Mouse (Mus musculus) embryonic fibroblast, embryonic 13.5 days (primary cell): ENCODE results near the gene Hexa. TPM values are rescaled to one million over a fixed set of nuclear protein-coding genes. Genes with fewer than 3 reads are reported as not detected.

ENCODE experiments used
- H3K27ac ChIP-seq: 2 replicates; pipeline ENCODE4 v1.5.1; 2012; ENCODE audit warnings: low read length, control low read depth, inconsistent platforms; ENCODE audit not compliant: insufficient read depth
- H3K4me1 ChIP-seq: 2 replicates; pipeline ENCODE4 v1.6.1; 2011; ENCODE audit warnings: low read length; ENCODE audit not compliant: control insufficient read depth, insufficient read depth
- H3K4me3 ChIP-seq: 2 replicates; pipeline ENCODE4 v1.5.1; 2011; ENCODE audit warnings: mild to moderate bottlenecking, control low read depth, low read length; ENCODE audit not compliant: insufficient read depth
- CTCF ChIP-seq: IDR thresholded peaks from 2 replicates; pipeline ENCODE4 v1.5.1; 2011; ENCODE audit warnings: mild to moderate bottlenecking, control low read depth, low read length, moderate library complexity, borderline replicate concordance; ENCODE audit not compliant: insufficient read depth
- POLR2A ChIP-seq: IDR thresholded peaks from 2 replicates; pipeline ENCODE4 v1.6.1; 2011; ENCODE audit warnings: low read depth, mild to moderate bottlenecking, control low read depth, low read length, moderate library complexity
- polyA plus RNA-seq: library from polyadenylated mRNA; stranded (reverse); fragments of >200 nt; gene quantifications from 2 replicates; pipeline ENCODE4 v1.2.4, GENCODE M21; 2011; ENCODE audit warnings: low read depth; ENCODE audit not compliant: missing spikeins, insufficient read length

Gene Hexa
- polyA plus RNA-seq, 1 experiment: 144 TPM

GRCm38 (mm10) chr9:59528274-59528673, 11.1 kb upstream of the Hexa start:
- H3K4me1 ChIP-seq: 0 out of 2 replicates have a peak, but pooled peaks cover 3% of the 10 kb centered on the region
- H3K27ac ChIP-seq: no peak overlapping the region
- TF ChIP-seq CTCF (no peak), POLR2A (no peak)
- H3K4me3 ChIP-seq: no peak overlapping the region

DNA sequence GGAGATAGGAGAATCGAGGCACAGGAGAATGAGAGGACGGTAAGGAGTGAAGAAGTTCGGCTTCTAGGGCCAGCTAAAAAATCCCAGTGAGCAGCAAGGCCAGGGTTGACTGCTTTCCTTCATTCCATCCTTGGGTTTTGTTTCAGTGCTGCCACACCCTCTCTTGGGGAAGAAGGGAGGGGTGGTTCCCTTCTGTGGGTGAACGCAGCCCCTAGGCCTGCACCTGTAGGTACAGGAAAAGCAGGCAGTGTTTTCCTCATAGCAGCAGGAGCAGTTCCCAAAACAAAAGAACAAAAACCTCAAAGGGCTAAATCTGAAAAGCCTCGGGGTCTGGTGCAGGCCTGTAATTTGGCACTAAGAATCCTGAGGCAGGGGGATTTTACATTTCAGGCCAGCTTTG, 7.7 kb upstream of the Hexa start:
- Histone ChIP-seq H3K4me3 (no peak overlapping the region), H3K27ac (no peak overlapping the region), H3K4me1 (0 out of 2 replicates have a peak, but pooled peaks cover 3% of the 10 kb centered on the region)
- TF ChIP-seq POLR2A: no peak
- TF ChIP-seq CTCF: no peak

DNA sequence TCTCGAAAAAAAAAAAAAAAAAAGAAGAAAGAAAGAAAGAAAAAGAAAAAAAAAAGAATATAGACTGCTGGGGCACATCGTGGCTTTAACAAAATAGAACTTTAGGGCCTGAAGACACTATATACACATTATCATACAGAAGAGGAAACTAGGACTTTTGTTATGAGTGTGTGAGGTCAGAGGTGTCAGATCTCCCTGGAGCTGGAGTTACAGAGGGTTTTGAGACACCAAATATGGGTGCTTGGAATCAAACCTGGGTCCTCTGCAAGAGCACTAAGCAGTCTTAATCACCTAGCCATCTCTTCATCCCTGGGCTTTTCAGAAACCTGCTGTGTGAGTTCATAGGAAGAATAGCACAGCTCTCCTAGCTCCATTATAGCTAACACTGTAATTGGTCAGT, 5.9 kb upstream of the Hexa start:
- Histone ChIP-seq H3K4me3 (no peak overlapping the region), H3K27ac (0 out of 2 replicates have a peak overlapping the region, but pooled peaks have one; percentile 15), H3K4me1 (0 out of 2 replicates have a peak, but pooled peaks cover 3% of the 10 kb centered on the region)
- TF ChIP-seq CTCF: no peak
- no peak for TF ChIP-seq POLR2A

DNA sequence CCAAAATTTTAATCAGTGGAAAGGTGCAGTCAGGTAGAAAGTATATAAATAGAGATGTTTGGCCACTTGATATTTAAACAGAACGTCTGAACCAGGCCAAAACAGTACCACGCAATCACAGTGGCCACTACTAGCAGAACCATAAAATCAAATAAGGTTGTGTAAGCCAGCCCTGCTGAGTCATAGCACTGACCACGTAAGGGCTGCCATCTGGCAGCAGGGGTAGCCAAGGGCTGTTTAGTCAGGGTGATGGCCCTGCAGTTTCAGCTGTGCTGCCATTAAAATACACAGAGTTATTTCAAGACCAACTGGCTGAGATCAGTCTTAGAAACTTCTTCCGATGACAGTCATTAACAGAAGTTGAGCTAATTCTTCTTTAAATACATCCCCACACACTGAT, 5.5 kb upstream of the Hexa start:
- Histone ChIP-seq H3K4me1 (0 out of 2 replicates have a peak, but pooled peaks cover 3% of the 10 kb centered on the region), H3K27ac (peak overlapping the region; percentile 15; the same call in 1 of the 2 replicates), H3K4me3 (no peak overlapping the region)
- TF ChIP-seq CTCF (no peak), POLR2A (no peak)

GRCm38 (mm10) chr9:59537651-59538050, 1.7 kb upstream of the Hexa start:
- no peak overlapping the region for H3K4me3 ChIP-seq
- no peak for TF ChIP-seq POLR2A
- TF ChIP-seq CTCF: peak; percentile 45; the same call in 1 of the 2 replicates
- 0 out of 2 replicates have a peak, but pooled peaks cover 4% of the 10 kb centered on the region for H3K4me1 ChIP-seq
- H3K27ac ChIP-seq: peak overlapping the region; percentile 5; the same call in 1 of the 2 replicates

- peaks cover 14% of the 10 kb centered on the region; the same call in 1 of the 2 replicates for H3K4me1 ChIP-seq
- TF ChIP-seq POLR2A (no peak), CTCF (no peak)
- no peak overlapping the region for H3K27ac ChIP-seq
- H3K4me3 ChIP-seq: peak overlapping the region; percentile 66; the same call in 1 of the 2 replicates
Measured at GRCm38 (mm10) chr9:59541617-59542016, 2.3 kb downstream of the Hexa start.

- TF ChIP-seq CTCF: no peak
- TF ChIP-seq POLR2A: no peak
- peaks cover 25% of the 10 kb centered on the region for H3K4me1 ChIP-seq
Measured at GRCm38 (mm10) chr9:59542766-59543324, 3.5 kb downstream of the Hexa start.

GRCm38 (mm10) chr9:59544739-59545138, 5.4 kb downstream of the Hexa start:
- H3K27ac ChIP-seq: peak overlapping the region; percentile 54; the same call in 1 of the 2 replicates
- H3K4me1 ChIP-seq: peaks cover 22% of the 10 kb centered on the region
- H3K4me3 ChIP-seq: no peak overlapping the region
- TF ChIP-seq POLR2A (no peak), CTCF (no peak)

More at GRCm38 (mm10) chr9:59542766-59543324, 3.5 kb downstream of the Hexa start:
- Histone ChIP-seq H3K4me3 (no peak overlapping the region), H3K27ac (no peak overlapping the region)

- H3K27ac ChIP-seq: peak overlapping the region; percentile 46; the same call in 1 of the 2 replicates
- H3K4me3 ChIP-seq: no peak overlapping the region
- TF ChIP-seq POLR2A (no peak), CTCF (no peak)
- H3K4me1 ChIP-seq: peaks cover 19% of the 10 kb centered on the region
Measured at GRCm38 (mm10) chr9:59547869-59548268, 8.5 kb downstream of the Hexa start.

DNA sequence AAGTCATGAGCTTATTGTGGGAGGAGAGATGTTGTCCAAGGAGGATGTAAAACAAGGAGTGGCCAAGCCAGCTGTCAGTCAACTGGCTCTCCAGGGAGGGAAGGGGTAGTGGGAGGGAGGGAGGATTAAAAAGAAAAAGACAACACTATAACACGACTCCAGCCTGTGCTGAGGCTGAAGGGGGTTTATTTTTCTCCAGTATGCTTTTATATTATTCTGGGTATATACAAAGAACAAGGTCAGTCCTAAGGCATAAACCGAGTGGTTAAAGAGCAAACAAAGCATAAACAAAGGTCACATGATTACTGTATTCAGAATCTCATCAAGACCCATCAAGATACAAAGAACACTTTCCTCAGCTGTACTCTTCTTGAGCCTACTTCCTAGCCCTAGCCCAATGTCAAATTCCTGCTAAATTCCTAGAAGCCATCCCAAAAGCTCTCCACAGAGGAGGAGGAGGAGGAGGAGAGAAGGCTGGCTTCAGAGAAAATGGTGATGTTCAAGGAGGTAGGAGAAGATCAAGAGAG, 9.7 kb downstream of the Hexa start:
- Histone ChIP-seq H3K27ac (no peak overlapping the region), H3K4me1 (peaks cover 15% of the 10 kb centered on the region), H3K4me3 (no peak overlapping the region)
- TF ChIP-seq CTCF: no peak
- TF ChIP-seq POLR2A: no peak
